Mouse (Mus musculus) spleen, adult 10 weeks (tissue): ENCODE results near the gene Rnaseh2b. TPM values are rescaled to one million over a fixed set of nuclear protein-coding genes. Genes with fewer than 3 reads are reported as not detected.

Source experiments
- polyA plus RNA-seq: library from polyadenylated mRNA; stranded (reverse); fragments of 350-450 nt; fragmentation: Illumina TruSeq; extraction: RNeasy Lipid Tissue Mini Kit (QIAGEN cat#74804); gene quantifications from one replicate; pipeline ENCODE4 v1.2.3, GENCODE M21; 2015; ENCODE audit warnings: low replicate concordance; ENCODE audit not compliant: insufficient read depth

The Rnaseh2b gene
- 34.6 TPM for polyA plus RNA-seq

GRCm38 (mm10) chr14:62292488-62293339 lies at the start of gene Rnaseh2b, which contains the start of gene Dleu7:
Gene Rnaseh2b, plus strand, starts transcription at chr14:62292589.
Gene Dleu7, minus strand, starts transcription at chr14:62293047.

Other genes starting within 250 kb of the Rnaseh2b start
- 0.18 TPM for gene Dleu7, start 458 bp downstream of the Rnaseh2b start, polyA plus RNA-seq
- gene Gucy1b2, start 163.7 kb downstream of the Rnaseh2b start, polyA plus RNA-seq = not detected